Mouse (Mus musculus) liver, embryonic 14.5 days (tissue): ENCODE measurements around the gene Mcidas.

Experiments used
- CTCF ChIP-seq: IDR thresholded peaks from 2 replicates; pipeline ENCODE4 v1.5.1; 2016; ENCODE audit warnings: antibody characterized with exemption, low read depth, control low read depth
- EP300 ChIP-seq: IDR thresholded peaks from 2 replicates; pipeline ENCODE4 v1.6.1; 2016; ENCODE audit warnings: antibody characterized with exemption, low read depth

- TF ChIP-seq CTCF (no peak), EP300 (no peak)
These were observed 7.1 kb upstream of the Mcidas start for GRCm38 (mm10) chr13:112986451-112986950.
